Mouse (Mus musculus): ENCODE measurements around the gene Cfap58. TPM values are rescaled to one million over a fixed set of nuclear protein-coding genes. Genes with fewer than 3 reads are reported as not detected.
A peak's percentile ranks its signal among the peaks of the same experiment; 100 is the strongest.

Gene Cfap58
- polyA plus RNA-seq, 1 experiment from 2014 or later, result 0.41 TPM

- H3K9ac ChIP-seq, result no peak overlapping the region
- 38% methylated on average over 23 of the region's 23 CpGs for WGBS
Measured at GRCm38 (mm10) chr19:47946821-47947465, 9.5 kb downstream of the Cfap58 start.

GRCm38 (mm10) chr19:47950946-47951345 is 13.5 kb downstream of the Cfap58 start:
- Histone ChIP-seq H3K9ac (no peak overlapping the region), H3K4me1 (peaks cover 18% of the 10 kb centered on the region), H3K27me3 (replicated peaks) (no peaks in the 10 kb centered on the region), H3K4me3 (no peak overlapping the region), H3K36me3 (replicated peaks) (no peaks in the 10 kb centered on the region), H3K27ac (no peak overlapping the region), H3K4me2 (no peak overlapping the region), H3K9me3 (no peaks in the 10 kb centered on the region)
- no peak for ATAC-seq (replicated peaks)
- WGBS, result 89% methylated on average over 7 of the region's 7 CpGs

More at GRCm38 (mm10) chr19:47946821-47947465, 9.5 kb downstream of the Cfap58 start:
- Histone ChIP-seq H3K4me2 (peak overlapping the region; percentile 37), H3K4me3 (no peak overlapping the region), H3K9me3 (no peaks in the 10 kb centered on the region), H3K36me3 (replicated peaks) (no peaks in the 10 kb centered on the region), H3K27me3 (replicated peaks) (no peaks in the 10 kb centered on the region), H3K4me1 (peaks cover 9% of the 10 kb centered on the region; the same call in 1 of the 2 replicates), H3K27ac (no peak overlapping the region)
- ATAC-seq (replicated peaks), result 0 out of 2 replicates have a peak, but pooled peaks have one; percentile 37

DNA sequence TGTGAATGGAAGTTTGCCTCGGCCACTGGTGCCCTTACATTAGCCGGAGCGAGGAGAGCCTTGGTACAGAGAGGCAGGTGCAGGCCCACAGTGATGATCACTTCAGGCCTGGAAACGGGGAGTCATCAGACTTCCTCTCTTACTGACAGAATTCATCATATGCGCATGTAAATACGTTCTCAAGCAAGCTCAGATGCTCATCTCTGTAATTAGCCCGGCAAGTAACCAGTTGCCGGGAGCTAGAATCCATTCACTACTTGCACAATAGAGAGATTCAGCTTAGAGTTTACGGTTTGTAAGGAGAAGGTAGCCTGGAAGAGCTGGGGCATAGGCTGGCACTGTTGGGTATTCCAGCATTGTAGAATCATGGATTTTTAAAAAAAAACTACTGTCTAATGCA is 15.7 kb downstream of the Cfap58 start:
- Histone ChIP-seq H3K36me3 (replicated peaks) (no peaks in the 10 kb centered on the region), H3K4me2 (no peak overlapping the region), H3K4me1 (peaks cover 9% of the 10 kb centered on the region), H3K27me3 (replicated peaks) (no peaks in the 10 kb centered on the region), H3K9ac (no peak overlapping the region), H3K27ac (peak overlapping the region; percentile 42; the same call in 1 of the 2 replicates), H3K9me3 (no peaks in the 10 kb centered on the region), H3K4me3 (no peak overlapping the region)
- ATAC-seq (replicated peaks), result no peak
- 37% methylated on average over 9 of the region's 9 CpGs for WGBS

- H3K27ac ChIP-seq, result 0 out of 2 replicates have a peak overlapping the region, but pooled peaks have one; percentile 8
- 33% methylated on average over 13 of the region's 13 CpGs for WGBS
- H3K4me3 ChIP-seq, result no peak overlapping the region
- no peaks in the 10 kb centered on the region for H3K9me3 ChIP-seq
- no peak overlapping the region for H3K9ac ChIP-seq
- peaks cover 2% of the 10 kb centered on the region for H3K4me1 ChIP-seq
- no peaks in the 10 kb centered on the region for H3K36me3 ChIP-seq (replicated peaks)
- ATAC-seq (replicated peaks), result no peak
- H3K27me3 ChIP-seq (replicated peaks), result no peaks in the 10 kb centered on the region
- H3K4me2 ChIP-seq, result 0 out of 2 replicates have a peak overlapping the region, but pooled peaks have one; percentile 7
Measured at GRCm38 (mm10) chr19:47958181-47958580, 20.7 kb downstream of the Cfap58 start.

DNA sequence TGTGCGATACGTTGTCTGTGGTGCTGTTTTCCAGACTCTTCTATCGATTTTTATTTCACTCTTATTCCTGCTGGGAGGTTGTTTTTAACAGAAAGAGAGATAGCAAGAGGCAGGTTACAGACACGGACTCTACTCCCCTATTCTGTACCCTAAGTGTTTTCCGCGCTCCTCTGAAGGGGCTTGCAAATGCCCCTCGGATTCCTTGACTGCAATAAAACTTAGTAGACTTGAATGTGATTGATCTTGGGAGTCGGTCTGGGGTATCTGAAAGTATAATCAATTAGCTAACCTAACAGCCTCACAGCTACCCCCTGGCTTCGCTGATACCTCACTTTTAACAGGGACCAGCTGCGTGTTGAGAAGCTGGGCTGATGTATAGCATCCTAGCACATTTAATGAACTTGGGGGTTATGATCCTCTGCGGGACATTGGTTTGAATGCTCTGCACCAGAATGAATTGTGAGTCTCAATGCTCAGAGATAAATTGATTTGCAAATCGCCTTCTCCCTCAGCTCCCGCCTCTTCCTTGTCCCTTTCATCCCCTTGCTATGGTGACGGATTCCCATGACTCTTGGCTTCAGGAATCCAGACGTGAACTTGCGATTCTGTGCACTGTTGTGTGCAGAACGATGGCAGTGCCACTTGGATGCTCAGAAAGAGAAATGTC is 31.7 kb downstream of the Cfap58 start:
- H3K9ac ChIP-seq, result no peak overlapping the region
- 29% methylated on average over 17 of the region's 17 CpGs for WGBS
- peaks cover 13% of the 10 kb centered on the region for H3K4me1 ChIP-seq
- peak overlapping the region; percentile 32 for H3K4me2 ChIP-seq
- no peak for ATAC-seq (replicated peaks)
- H3K36me3 ChIP-seq (replicated peaks), result no peaks in the 10 kb centered on the region
- no peaks in the 10 kb centered on the region for H3K9me3 ChIP-seq
- H3K27me3 ChIP-seq (replicated peaks), result no peaks in the 10 kb centered on the region
- H3K4me3 ChIP-seq, result no peak overlapping the region
- peak overlapping the region; percentile 6; the same call in 1 of the 2 replicates for H3K27ac ChIP-seq

GRCm38 (mm10) chr19:47971066-47971465 is 33.6 kb downstream of the Cfap58 start:
- Histone ChIP-seq H3K4me3 (no peak overlapping the region), H3K9ac (no peak overlapping the region), H3K36me3 (replicated peaks) (no peaks in the 10 kb centered on the region), H3K9me3 (no peaks in the 10 kb centered on the region), H3K4me2 (no peak overlapping the region), H3K27ac (no peak overlapping the region), H3K4me1 (peaks cover 13% of the 10 kb centered on the region), H3K27me3 (replicated peaks) (no peaks in the 10 kb centered on the region)
- 72% methylated on average over 8 of the region's 8 CpGs for WGBS
- ATAC-seq (replicated peaks), result no peak

DNA sequence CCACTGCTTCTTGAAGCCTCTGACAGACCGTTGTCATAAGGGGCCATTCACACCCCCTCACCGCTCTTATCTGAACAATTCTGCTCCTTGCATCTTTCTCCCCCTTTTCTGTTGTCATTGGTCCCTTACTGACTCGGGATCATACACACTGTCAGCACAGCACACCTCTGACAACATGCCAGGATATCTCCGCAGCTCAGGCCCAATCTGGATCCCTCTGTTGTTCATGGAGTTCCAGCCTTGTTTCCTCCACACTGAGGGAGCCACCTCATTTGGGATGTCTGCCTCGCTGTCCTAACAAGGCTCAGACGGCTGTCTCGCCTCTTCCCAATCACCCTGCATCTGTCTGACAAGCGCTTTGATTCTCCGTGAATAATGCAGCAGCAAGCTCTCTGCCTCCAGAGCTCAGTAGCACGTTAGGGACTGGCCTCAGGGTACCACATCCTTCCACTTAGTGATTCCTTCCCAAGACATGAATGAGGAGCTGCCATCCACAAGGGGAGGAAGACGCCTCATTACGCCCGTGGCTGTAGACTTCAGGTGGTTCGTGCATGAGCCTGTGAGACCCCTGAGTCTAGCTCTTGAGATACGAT is 40.7 kb downstream of the Cfap58 start:
- peaks cover 9% of the 10 kb centered on the region for H3K4me1 ChIP-seq
- no peak overlapping the region for H3K9ac ChIP-seq
- H3K9me3 ChIP-seq, result no peaks in the 10 kb centered on the region
- no peak overlapping the region for H3K4me2 ChIP-seq
- H3K36me3 ChIP-seq (replicated peaks), result no peaks in the 10 kb centered on the region
- peak overlapping the region; percentile 46; the same call in 1 of the 2 replicates for H3K27ac ChIP-seq
- no peaks in the 10 kb centered on the region for H3K27me3 ChIP-seq (replicated peaks)
- peak; percentile 87 for ATAC-seq (replicated peaks)
- no peak overlapping the region for H3K4me3 ChIP-seq
- 51% methylated on average over 15 of the region's 15 CpGs for WGBS

- Histone ChIP-seq H3K36me3 (replicated peaks) (no peaks in the 10 kb centered on the region), H3K9me3 (no peaks in the 10 kb centered on the region), H3K9ac (no peak overlapping the region), H3K4me2 (no peak overlapping the region), H3K4me3 (no peak overlapping the region), H3K4me1 (peaks cover 9% of the 10 kb centered on the region), H3K27ac (no peak overlapping the region), H3K27me3 (replicated peaks) (no peaks in the 10 kb centered on the region)
- no peak for ATAC-seq (replicated peaks)
- 81% methylated on average over 6 of the region's 6 CpGs for WGBS
Measured at GRCm38 (mm10) chr19:47979446-47979845, 42.0 kb downstream of the Cfap58 start.

DNA sequence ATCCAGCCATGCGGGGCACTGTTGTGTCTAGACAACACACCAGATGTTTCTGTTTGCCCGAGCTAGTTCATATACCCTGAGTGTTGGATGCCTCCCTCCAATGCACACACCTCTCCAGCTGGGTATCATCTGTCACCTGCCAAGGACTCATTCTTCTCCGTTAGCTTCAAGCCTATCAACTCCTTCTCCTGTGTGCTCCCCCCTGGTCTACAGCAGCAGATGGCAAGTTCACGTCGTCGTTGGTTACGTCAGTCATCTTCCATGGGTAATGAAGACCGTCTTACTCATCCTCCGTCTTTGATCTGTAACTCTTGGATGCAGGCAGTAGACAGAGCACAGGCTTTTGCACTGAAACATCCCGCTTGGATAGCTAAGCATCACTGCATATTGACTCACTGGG is 42.8 kb downstream of the Cfap58 start:
- H3K27me3 ChIP-seq (replicated peaks), result no peaks in the 10 kb centered on the region
- no peak overlapping the region for H3K27ac ChIP-seq
- no peak overlapping the region for H3K9ac ChIP-seq
- H3K9me3 ChIP-seq, result no peaks in the 10 kb centered on the region
- no peak overlapping the region for H3K4me2 ChIP-seq
- 73% methylated on average over 10 of the region's 10 CpGs for WGBS
- no peaks in the 10 kb centered on the region for H3K36me3 ChIP-seq (replicated peaks)
- ATAC-seq (replicated peaks), result no peak
- H3K4me3 ChIP-seq, result no peak overlapping the region
- peaks cover 9% of the 10 kb centered on the region for H3K4me1 ChIP-seq

- H3K4me2 ChIP-seq, result no peak overlapping the region
- no peaks in the 10 kb centered on the region for H3K9me3 ChIP-seq
- H3K27me3 ChIP-seq (replicated peaks), result no peaks in the 10 kb centered on the region
- no peak overlapping the region for H3K9ac ChIP-seq
- no peak for ATAC-seq (replicated peaks)
- no peak overlapping the region for H3K27ac ChIP-seq
- WGBS, result 89% methylated on average over 15 of the region's 15 CpGs
- H3K36me3 ChIP-seq (replicated peaks), result no peaks in the 10 kb centered on the region
- H3K4me3 ChIP-seq, result no peak overlapping the region
- no peaks in the 10 kb centered on the region for H3K4me1 ChIP-seq
Measured at GRCm38 (mm10) chr19:47985606-47986213, 48.2 kb downstream of the Cfap58 start.

GRCm38 (mm10) chr19:47987986-47988385 is 50.5 kb downstream of the Cfap58 start:
- no peak overlapping the region for H3K4me2 ChIP-seq
- H3K9ac ChIP-seq, result no peak overlapping the region
- no peaks in the 10 kb centered on the region for H3K4me1 ChIP-seq
- H3K9me3 ChIP-seq, result no peaks in the 10 kb centered on the region
- H3K4me3 ChIP-seq, result no peak overlapping the region
- no peaks in the 10 kb centered on the region for H3K36me3 ChIP-seq (replicated peaks)
- no peak for ATAC-seq (replicated peaks)
- WGBS, result 88% methylated on average over 11 of the region's 11 CpGs
- H3K27me3 ChIP-seq (replicated peaks), result no peaks in the 10 kb centered on the region
- no peak overlapping the region for H3K27ac ChIP-seq

- H3K27ac ChIP-seq, result no peak overlapping the region
- no peak overlapping the region for H3K9ac ChIP-seq
- ATAC-seq (replicated peaks), result no peak
- H3K36me3 ChIP-seq (replicated peaks), result no peaks in the 10 kb centered on the region
- WGBS, result 29% methylated on average over 16 of the region's 16 CpGs
- no peaks in the 10 kb centered on the region for H3K4me1 ChIP-seq
- H3K9me3 ChIP-seq, result no peaks in the 10 kb centered on the region
- H3K4me2 ChIP-seq, result no peak overlapping the region
- no peaks in the 10 kb centered on the region for H3K27me3 ChIP-seq (replicated peaks)
- no peak overlapping the region for H3K4me3 ChIP-seq
Measured at GRCm38 (mm10) chr19:47988456-47988855, 51.0 kb downstream of the Cfap58 start.

All from midbrain, embryonic 15.5 days (tissue).